Mouse (Mus musculus) myocyte (in vitro differentiated cells): ENCODE measurements around the gene Ntf5. TPM values are rescaled to one million over a fixed set of nuclear protein-coding genes. Genes with fewer than 3 reads are reported as not detected.

Experiments
- H3K27me3 ChIP-seq: one replicate; pipeline ENCODE4 v1.6.1; 2011; ENCODE audit not compliant: control insufficient read depth, insufficient read depth, insufficient read length
- H3K36me3 ChIP-seq: one replicate; pipeline ENCODE4 v1.6.1; 2011; ENCODE audit not compliant: control insufficient read depth, insufficient read depth
- H3K4me2 ChIP-seq: one replicate; pipeline ENCODE4 v1.6.1; 2011; ENCODE audit warnings: low read depth, control low read depth
- H3K4me3 ChIP-seq: one replicate; pipeline ENCODE4 v1.5.1; 2011; ENCODE audit warnings: mild to moderate bottlenecking, control low read depth, moderate library complexity
- H3K79me2 ChIP-seq: one replicate; pipeline ENCODE4 v1.6.1; 2011; ENCODE audit not compliant: control insufficient read depth, insufficient read depth
- H3ac ChIP-seq: one replicate; pipeline ENCODE4 v1.6.1; 2011; ENCODE audit not compliant: control insufficient read depth, insufficient read length
- CEBPB ChIP-seq: IDR thresholded peaks from 2 replicates; pipeline ENCODE4 v1.6.1; 2011; ENCODE audit warnings: mild to moderate bottlenecking, moderate library complexity; ENCODE audit not compliant: poor library complexity, insufficient read depth, severe bottlenecking
- E2F4 ChIP-seq: IDR thresholded peaks from one replicate; pipeline ENCODE4 v1.6.1; 2011; ENCODE audit warnings: mild to moderate bottlenecking, control low read depth, moderate library complexity; ENCODE audit not compliant: insufficient read depth
- MAX ChIP-seq: IDR thresholded peaks from one replicate; pipeline ENCODE4 v1.6.1; 2011; ENCODE audit warnings: low read depth, mild to moderate bottlenecking, control low read depth
- MYOD1 ChIP-seq, 3 experiments: IDR thresholded peaks; one replicate each; pipeline ENCODE4 v1.6.1; 2011; ENCODE audit warnings: control low read depth in 2 of 3, low read depth in 2 of 3, mild to moderate bottlenecking in 2 of 3, moderate library complexity in 1 of 3; ENCODE audit not compliant: insufficient read length in 2 of 3, control insufficient read depth in 1 of 3
- MYOG ChIP-seq, 3 experiments: IDR thresholded peaks; one replicate each; pipeline ENCODE4 v1.6.1; 2011; ENCODE audit warnings: control low read depth in 2 of 3, low read depth in 2 of 3, mild to moderate bottlenecking in 2 of 3; ENCODE audit not compliant: insufficient read length in 2 of 3, control insufficient read depth in 1 of 3, insufficient read depth in 1 of 3
- POLR2A ChIP-seq: IDR thresholded peaks from one replicate; pipeline ENCODE4 v1.6.1; 2011; ENCODE audit warnings: low read depth, mild to moderate bottlenecking, control low read depth, moderate library complexity; ENCODE audit not compliant: insufficient read length
- POLR2AphosphoS2 ChIP-seq: IDR thresholded peaks from one replicate; pipeline ENCODE4 v1.6.1; 2011; ENCODE audit warnings: low read depth, control low read depth; ENCODE audit not compliant: insufficient read length
- REST ChIP-seq: IDR thresholded peaks from one replicate; pipeline ENCODE4 v1.6.1; 2011; ENCODE audit warnings: mild to moderate bottlenecking, control low read depth, moderate library complexity; ENCODE audit not compliant: insufficient read depth, insufficient read length
- SRF ChIP-seq: IDR thresholded peaks from one replicate; pipeline ENCODE4 v1.6.1; 2011; ENCODE audit warnings: low read depth; ENCODE audit not compliant: control insufficient read depth, insufficient read length
- TCF12 ChIP-seq: IDR thresholded peaks from one replicate; pipeline ENCODE4 v1.6.1; 2011; ENCODE audit warnings: mild to moderate bottlenecking, control low read depth; ENCODE audit not compliant: poor library complexity, insufficient read depth, severe bottlenecking
- TCF3 ChIP-seq: IDR thresholded peaks from one replicate; pipeline ENCODE4 v1.6.1; 2011; ENCODE audit warnings: low read depth, control low read depth; ENCODE audit not compliant: insufficient read length
- USF1 ChIP-seq: IDR thresholded peaks from one replicate; pipeline ENCODE4 v1.6.1; 2011; ENCODE audit warnings: low read depth, mild to moderate bottlenecking, control low read depth, moderate library complexity
- polyA plus RNA-seq: library from polyadenylated mRNA; unstranded; fragments of >200 nt; fragmentation: generic; extraction: Trizol; gene quantifications from one replicate; pipeline ENCODE4 v1.2.1, GENCODE M21; 2012; ENCODE audit warnings: missing spikeins

Gene Ntf5
- polyA plus RNA-seq, 1 experiment, result 1.9 TPM

- H3K4me3 ChIP-seq, result no peak overlapping the region
- TF ChIP-seq MAX (no peak), CEBPB (no peak), TCF12 (no peak), SRF (no peak), MYOG (IDR thresholded peaks at IDR 0.05; ENCODE audit: control insufficient read depth in 1 of 3, insufficient read depth in 1 of 3, insufficient read length in 2 of 3, low read depth in 2 of 3) (no peak), E2F4 (no peak), TCF3 (no peak), MYOD1 (IDR thresholded peaks at IDR 0.05; ENCODE audit: control insufficient read depth in 1 of 3, insufficient read length in 2 of 3, low read depth in 2 of 3) (no peak), POLR2AphosphoS2 (no peak), POLR2A (no peak), USF1 (no peak), REST (no peak)
- no peak overlapping the region for H3K4me2 ChIP-seq
- no peaks in the 10 kb centered on the region for H3K79me2 ChIP-seq
- H3ac ChIP-seq, result no peak overlapping the region
- no peaks in the 10 kb centered on the region for H3K27me3 ChIP-seq
- H3K36me3 ChIP-seq, result peaks cover 59% of the 10 kb centered on the region
These were observed 36.5 kb downstream of the Ntf5 start for GRCm38 (mm10) chr7:45449974-45450373.

- no peak overlapping the region for H3K4me3 ChIP-seq
- no peak overlapping the region for H3ac ChIP-seq
- TF ChIP-seq POLR2AphosphoS2 (peak; percentile 33), MYOG (IDR thresholded peaks at IDR 0.05; ENCODE audit: control insufficient read depth in 1 of 3, insufficient read depth in 1 of 3, insufficient read length in 2 of 3, low read depth in 2 of 3) (no peak)
These were observed 38.0 kb downstream of the Ntf5 start for GRCm38 (mm10) chr7:45451344-45451982.

GRCm38 (mm10) chr7:45454971-45455370 lies 41.5 kb downstream of the Ntf5 start:
- Histone ChIP-seq H3K4me3 (no peak overlapping the region), H3K79me2 (peaks cover 24% of the 10 kb centered on the region), H3K4me2 (no peak overlapping the region), H3K27me3 (no peaks in the 10 kb centered on the region), H3ac (no peak overlapping the region), H3K36me3 (peaks cover 46% of the 10 kb centered on the region)
- TF ChIP-seq E2F4 (no peak), CEBPB (no peak), POLR2A (peak; percentile 5), MYOD1 (IDR thresholded peaks at IDR 0.05; ENCODE audit: control insufficient read depth in 1 of 3, insufficient read length in 2 of 3, low read depth in 2 of 3) (no peak), POLR2AphosphoS2 (peak; percentile 67)

More at GRCm38 (mm10) chr7:45451344-45451982, 38.0 kb downstream of the Ntf5 start:
- Histone ChIP-seq H3K27me3 (no peaks in the 10 kb centered on the region), H3K4me2 (no peak overlapping the region), H3K79me2 (no peaks in the 10 kb centered on the region), H3K36me3 (peaks cover 49% of the 10 kb centered on the region)

GRCm38 (mm10) chr7:45455932-45456696 lies 42.6 kb downstream of the Ntf5 start:
- peaks cover 44% of the 10 kb centered on the region for H3K36me3 ChIP-seq
- H3K4me3 ChIP-seq, result peak overlapping the region; percentile 99

GRCm38 (mm10) chr7:45456721-45457203 lies 43.3 kb downstream of the Ntf5 start:
- peak overlapping the region; percentile 99 for H3K4me3 ChIP-seq
- no peak overlapping the region for H3ac ChIP-seq
- TF ChIP-seq SRF (no peak), USF1 (no peak), E2F4 (no peak), REST (no peak), POLR2AphosphoS2 (no peak), TCF3 (no peak), MYOD1 (IDR thresholded peaks at IDR 0.05; ENCODE audit: control insufficient read depth in 1 of 3, insufficient read length in 2 of 3, low read depth in 2 of 3) (no peak), CEBPB (no peak), TCF12 (no peak), POLR2A (no peak), MAX (no peak), MYOG (IDR thresholded peaks at IDR 0.05; ENCODE audit: control insufficient read depth in 1 of 3, insufficient read depth in 1 of 3, insufficient read length in 2 of 3, low read depth in 2 of 3) (no peak)
- H3K36me3 ChIP-seq, result peaks cover 42% of the 10 kb centered on the region
- peaks cover 29% of the 10 kb centered on the region for H3K79me2 ChIP-seq
- no peaks in the 10 kb centered on the region for H3K27me3 ChIP-seq
- H3K4me2 ChIP-seq, result peak overlapping the region; percentile 96

More at GRCm38 (mm10) chr7:45455932-45456696, 42.6 kb downstream of the Ntf5 start:
- H3K27me3 ChIP-seq, result no peaks in the 10 kb centered on the region
- peak overlapping the region; percentile 96 for H3K4me2 ChIP-seq
- H3K79me2 ChIP-seq, result peaks cover 29% of the 10 kb centered on the region
- no peak overlapping the region for H3ac ChIP-seq
- TF ChIP-seq POLR2A (peak; percentile 35), MAX (no peak), POLR2AphosphoS2 (peak; percentile 60), E2F4 (no peak), CEBPB (no peak)
